Mouse (Mus musculus) brain, adult 2 months (tissue): ENCODE data around the gene 1700067K01Rik.
"Not testable (repeated sequence)": the region's sequence is repeated elsewhere in the genome, so short reads cannot be mapped to it uniquely, and the experiment has no call there.

Experiments
- DNase-seq: peaks from one replicate; pipeline ENCODE4 v3.0.0; 2011; ENCODE audit warnings: low read depth, low spot score

Gene 1700067K01Rik

GRCm38 (mm10) chr8:83983222-83983621, 18.1 kb upstream of the 1700067K01Rik start:
- DNase-seq: not testable (repeated sequence)

- no peak for DNase-seq
Measured at GRCm38 (mm10) chr8:83989243-83989642, 12.1 kb upstream of the 1700067K01Rik start.

- DNase-seq: no peak
Measured at GRCm38 (mm10) chr8:83990170-83990569, 11.1 kb upstream of the 1700067K01Rik start.

- no peak for DNase-seq
Measured at GRCm38 (mm10) chr8:83992488-83992887, 8.8 kb upstream of the 1700067K01Rik start.

GRCm38 (mm10) chr8:83994030-83994429, 7.3 kb upstream of the 1700067K01Rik start:
- no peak for DNase-seq

GRCm38 (mm10) chr8:83995973-83996372, 5.3 kb upstream of the 1700067K01Rik start:
- DNase-seq: no peak

- DNase-seq: peak; percentile 96
Measured at GRCm38 (mm10) chr8:83996567-83997505, 4.5 kb upstream of the 1700067K01Rik start.

- DNase-seq: peak; percentile 73
Measured at GRCm38 (mm10) chr8:83997511-83998141, 3.7 kb upstream of the 1700067K01Rik start, which contains the start of gene Samd1. Gene Samd1 (plus strand): TSS chr8:83997672.

GRCm38 (mm10) chr8:83998231-83999056, 2.9 kb upstream of the 1700067K01Rik start:
- DNase-seq: peak; percentile 67

- no peak for DNase-seq
Measured at GRCm38 (mm10) chr8:83999057-83999705, 2.1 kb upstream of the 1700067K01Rik start.

- DNase-seq: no peak
Measured at GRCm38 (mm10) chr8:83999825-84000224, 1.5 kb upstream of the 1700067K01Rik start.

- no peak for DNase-seq
Measured at GRCm38 (mm10) chr8:84002957-84003611, 1.8 kb downstream of the 1700067K01Rik start.

- no peak for DNase-seq
Measured at GRCm38 (mm10) chr8:84003612-84004246, 2.4 kb downstream of the 1700067K01Rik start.

- DNase-seq: peak; percentile 98
Measured at GRCm38 (mm10) chr8:84004533-84005201, 3.4 kb downstream of the 1700067K01Rik start.

GRCm38 (mm10) chr8:84005502-84005901, 4.2 kb downstream of the 1700067K01Rik start:
- DNase-seq: not testable (repeated sequence)

- no peak for DNase-seq
Measured at GRCm38 (mm10) chr8:84008362-84008761, 7.1 kb downstream of the 1700067K01Rik start.

- DNase-seq: peak; percentile 87
Measured at GRCm38 (mm10) chr8:84009876-84010275, 8.6 kb downstream of the 1700067K01Rik start.

- peak; percentile 76 for DNase-seq
Measured at GRCm38 (mm10) chr8:84010625-84011611, 9.6 kb downstream of the 1700067K01Rik start.
